Mouse (Mus musculus) heart, postnatal 0 days (tissue): ENCODE data around the gene Hydin. TPM values are rescaled to one million over a fixed set of nuclear protein-coding genes. Genes with fewer than 3 reads are reported as not detected.

Experiments used
- ATAC-seq: fragments of 200-750 bp; cut with Nextera tagmentation; 2 replicates; pipeline ENCODE4 v1.8.0; 2017; ENCODE audit warnings: low read depth, moderate number of reproducible peaks, moderate library complexity; ENCODE audit not compliant: insufficient read depth
- DNase-seq: peaks from one replicate; pipeline ENCODE4 v3.0.0-alpha.2; 2016; ENCODE audit warnings: low spot score
- H3K27ac ChIP-seq: fragments of 300-500 bp; sonication (generic); 2 replicates; pipeline ENCODE4 v1.5.1; 2014; ENCODE audit warnings: low read depth, mild to moderate bottlenecking
- H3K27me3 ChIP-seq: fragments of 300-500 bp; sonication (generic); 2 replicates; pipeline ENCODE4 v1.6.1; 2014; ENCODE audit warnings: low read length, mixed read lengths; ENCODE audit not compliant: control insufficient read depth, insufficient read depth
- H3K36me3 ChIP-seq: fragments of 300-500 bp; sonication (generic); replicated peaks from 2 replicates; pipeline ENCODE4 v1.6.1; 2014; ENCODE audit warnings: low read length, mixed read lengths; ENCODE audit not compliant: control insufficient read depth, insufficient read depth
- H3K4me1 ChIP-seq: fragments of 300-500 bp; sonication (generic); 2 replicates; pipeline ENCODE4 v1.6.1; 2014; ENCODE audit warnings: antibody characterized with exemption; ENCODE audit not compliant: control insufficient read depth, insufficient read depth
- H3K4me2 ChIP-seq: fragments of 300-500 bp; sonication (generic); 2 replicates; pipeline ENCODE4 v1.6.1; 2014; ENCODE audit warnings: low read depth, mild to moderate bottlenecking, low read length, moderate library complexity
- H3K4me3 ChIP-seq: fragments of 300-500 bp; sonication (generic); 2 replicates; pipeline ENCODE4 v1.5.1; 2014; ENCODE audit warnings: low read depth, low read length
- H3K9ac ChIP-seq: fragments of 300-500 bp; sonication (generic); replicated peaks from 2 replicates; pipeline ENCODE4 v1.6.1; 2014; ENCODE audit warnings: low read depth, low read length, mixed read lengths
- H3K9me3 ChIP-seq: fragments of 300-500 bp; sonication (generic); replicated peaks from 2 replicates; pipeline ENCODE4 v1.6.1; 2016; ENCODE audit warnings: low read length; ENCODE audit not compliant: control insufficient read depth
- CTCF ChIP-seq: IDR thresholded peaks from 2 replicates; pipeline ENCODE4 v1.5.1; 2016; ENCODE audit warnings: antibody characterized with exemption, control low read depth, low read depth
- EP300 ChIP-seq: IDR thresholded peaks from 2 replicates; pipeline ENCODE4 v1.6.1; 2016; ENCODE audit warnings: antibody characterized with exemption, low read depth
- WGBS: fragments of 180-500 bp; shearing (Covaris S2); extraction: QIAGEN DNeasy Blood & Tissue Kit; methylation state at CpG from one replicate; pipeline ENCODE4 v1.1.7; 2014; 5-methylcytosine and 5-hydroxymethylcytosine counted together
- polyA plus RNA-seq: library from polyadenylated mRNA; unstranded; fragments of >200 nt; fragmentation: Nextera tagmentation; extraction: Ambion mirVana; gene quantifications from 2 replicates; pipeline ENCODE4 v1.2.1, GENCODE M21; 2015
- total RNA-seq: library from RNA; depleted of rRNA; stranded (reverse); fragments of >200 nt; gene quantifications from 2 replicates; pipeline ENCODE4 v1.2.3, GENCODE M21; 2014; ENCODE audit warnings: low replicate concordance

The Hydin gene
- total and polyA plus RNA-seq, 2 experiments from 2014 or later: 0.03 to 0.04 TPM

DNA sequence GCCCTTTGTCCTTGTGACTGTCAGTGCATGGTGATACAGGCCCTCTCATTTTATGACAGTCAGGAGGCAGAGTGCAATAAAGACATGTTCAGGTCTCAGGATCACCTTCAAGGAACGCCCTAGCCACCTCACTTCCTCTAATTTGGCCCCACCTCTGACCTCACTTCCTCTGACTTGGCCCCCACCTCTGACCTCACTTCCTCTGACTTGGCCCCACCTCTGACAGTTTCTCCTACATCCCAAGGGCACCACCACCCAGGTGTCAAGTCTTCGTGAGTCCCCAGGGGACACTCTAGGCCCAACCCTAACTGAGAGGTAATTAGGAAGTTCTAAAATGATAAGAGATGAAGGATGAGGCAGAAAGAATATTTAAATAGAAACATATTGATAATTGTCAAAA lies 177.5 kb downstream of the Hydin start:
- no peaks in the 10 kb centered on the region for H3K27me3 ChIP-seq
- ATAC-seq (no peak), DNase-seq (no peak)
- no peak overlapping the region for H3K4me2 ChIP-seq
- H3K4me3 ChIP-seq: no peak overlapping the region
- TF ChIP-seq CTCF: no peak
- no peak for TF ChIP-seq EP300
- no peaks in the 10 kb centered on the region for H3K4me1 ChIP-seq
- no peaks in the 10 kb centered on the region for H3K36me3 ChIP-seq
- 64% methylated on average over 2 of the region's 2 CpGs for WGBS
- H3K27ac ChIP-seq: no peak overlapping the region
- H3K9me3 ChIP-seq: no peaks in the 10 kb centered on the region; the same call in 1 of the 2 replicates
- H3K9ac ChIP-seq: no peak overlapping the region

DNA sequence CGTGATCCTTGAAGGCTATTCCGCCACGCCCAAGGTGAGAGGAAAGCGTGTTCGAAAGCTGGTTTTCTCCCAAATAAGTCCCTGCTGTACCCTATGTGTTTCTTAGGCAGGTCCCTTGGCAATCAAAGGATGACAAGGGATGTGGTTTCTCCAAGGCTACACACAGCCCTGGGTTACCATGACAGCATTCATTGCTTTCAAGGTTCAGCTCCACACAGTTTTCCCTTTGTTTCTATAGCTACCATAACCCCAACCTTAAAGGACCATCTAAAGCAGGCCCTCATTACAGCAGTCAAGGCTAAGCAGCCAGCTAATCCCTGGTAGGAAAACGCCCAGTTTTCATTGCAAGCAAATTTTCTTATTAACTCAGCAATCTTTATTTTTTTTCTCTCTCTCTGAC lies 183.7 kb downstream of the Hydin start:
- DNase-seq: no peak
- no peak overlapping the region for H3K4me2 ChIP-seq
- no peak overlapping the region for H3K4me3 ChIP-seq
- 77% methylated on average over 6 of the region's 6 CpGs for WGBS
- H3K4me1 ChIP-seq: no peaks in the 10 kb centered on the region
- no peaks in the 10 kb centered on the region; the same call in 1 of the 2 replicates for H3K9me3 ChIP-seq
- no peak overlapping the region for H3K9ac ChIP-seq
- no peaks in the 10 kb centered on the region for H3K36me3 ChIP-seq
- ATAC-seq: no peak
- H3K27ac ChIP-seq: no peak overlapping the region
- TF ChIP-seq EP300: no peak
- no peaks in the 10 kb centered on the region for H3K27me3 ChIP-seq

DNA sequence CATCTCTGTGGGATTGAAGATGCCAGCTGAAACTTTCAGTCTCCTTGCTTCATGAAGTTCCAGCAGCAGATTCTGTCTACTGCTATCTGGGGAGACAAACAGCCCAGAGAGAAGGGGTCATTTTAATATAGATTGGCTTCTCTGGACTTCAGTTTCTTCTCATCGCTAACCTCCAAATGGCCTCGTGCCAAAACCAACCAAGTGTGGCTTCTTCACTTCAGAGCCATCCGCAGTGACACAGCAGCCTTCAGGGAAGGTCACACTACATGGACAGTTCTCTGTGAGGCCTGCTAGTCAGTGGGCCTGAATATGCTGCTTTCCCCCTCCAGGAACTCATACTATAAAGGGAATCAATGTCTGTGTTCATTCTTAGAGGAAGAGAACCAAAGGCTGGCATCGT lies 187.7 kb downstream of the Hydin start:
- no peak for ATAC-seq
- H3K27ac ChIP-seq: no peak overlapping the region
- H3K9me3 ChIP-seq: no peaks in the 10 kb centered on the region
- H3K4me3 ChIP-seq: no peak overlapping the region
- TF ChIP-seq EP300 (no peak), CTCF (no peak)
- H3K4me1 ChIP-seq: no peaks in the 10 kb centered on the region
- WGBS: 57% methylated on average over 4 of the region's 4 CpGs
- no peak overlapping the region for H3K9ac ChIP-seq
- no peaks in the 10 kb centered on the region for H3K36me3 ChIP-seq
- H3K4me2 ChIP-seq: no peak overlapping the region
- no peak for DNase-seq
- H3K27me3 ChIP-seq: no peaks in the 10 kb centered on the region

DNA sequence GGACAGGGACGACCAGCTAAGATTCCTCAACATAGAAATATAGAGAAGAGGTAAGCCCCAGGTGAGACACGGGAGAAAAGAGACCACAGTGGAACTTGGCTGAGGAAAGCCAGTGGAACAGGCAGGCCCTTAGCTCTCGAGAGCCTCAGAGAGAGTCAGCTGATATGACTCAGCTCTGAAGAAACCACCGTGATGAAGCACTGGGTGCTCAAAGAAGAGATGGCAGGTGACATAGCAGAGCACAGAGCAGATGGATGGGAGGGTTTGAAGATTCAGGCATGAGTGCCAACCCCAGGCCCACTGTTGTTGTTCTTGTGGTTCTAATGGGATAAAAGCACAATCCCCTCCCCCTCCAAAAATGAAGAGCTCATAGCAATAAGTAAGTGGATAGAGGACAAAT lies 190.6 kb downstream of the Hydin start:
- Histone ChIP-seq H3K4me3 (no peak overlapping the region), H3K27me3 (no peaks in the 10 kb centered on the region), H3K4me1 (no peaks in the 10 kb centered on the region), H3K36me3 (no peaks in the 10 kb centered on the region), H3K9ac (no peak overlapping the region), H3K9me3 (no peaks in the 10 kb centered on the region), H3K4me2 (no peak overlapping the region), H3K27ac (no peak overlapping the region)
- no peak for TF ChIP-seq EP300
- TF ChIP-seq CTCF: no peak
- ATAC-seq (no peak), DNase-seq (no peak)
- 64% methylated on average over 4 of the region's 4 CpGs for WGBS

DNA sequence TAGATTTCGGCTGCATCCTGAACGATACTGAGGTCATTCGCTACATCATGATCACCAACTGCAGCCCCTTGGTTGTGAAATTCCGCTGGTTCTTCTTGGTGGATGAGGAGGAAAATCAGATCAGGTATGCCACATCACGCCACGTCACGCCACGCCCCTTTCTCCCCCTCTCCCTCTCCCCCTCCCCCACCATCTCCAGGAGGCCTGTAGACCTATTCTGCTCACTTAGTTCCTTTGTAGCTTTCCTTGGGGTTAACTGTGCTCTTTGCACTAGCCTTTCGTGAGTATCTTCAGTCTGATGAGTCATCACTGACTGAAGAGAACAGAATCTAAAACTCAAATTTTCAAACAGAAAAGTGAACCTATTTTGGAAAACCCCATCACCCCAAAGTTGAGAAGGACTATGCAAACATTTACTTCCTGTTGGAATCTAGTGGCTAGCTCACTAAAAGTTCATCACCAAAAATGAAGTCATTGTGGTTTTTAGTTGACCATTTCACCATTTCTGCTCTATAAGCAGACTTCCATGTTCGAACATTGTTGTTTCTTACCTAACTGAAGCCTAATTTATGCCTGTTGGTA lies 195.9 kb downstream of the Hydin start:
- H3K4me2 ChIP-seq: no peak overlapping the region
- no peak overlapping the region for H3K27ac ChIP-seq
- no peak overlapping the region for H3K4me3 ChIP-seq
- no peak overlapping the region for H3K9ac ChIP-seq
- H3K9me3 ChIP-seq: no peaks in the 10 kb centered on the region
- TF ChIP-seq CTCF (no peak), EP300 (no peak)
- no peaks in the 10 kb centered on the region for H3K27me3 ChIP-seq
- WGBS: 77% methylated on average over 10 of the region's 10 CpGs
- H3K4me1 ChIP-seq: no peaks in the 10 kb centered on the region
- no peak for ATAC-seq
- DNase-seq: no peak
- no peaks in the 10 kb centered on the region for H3K36me3 ChIP-seq

DNA sequence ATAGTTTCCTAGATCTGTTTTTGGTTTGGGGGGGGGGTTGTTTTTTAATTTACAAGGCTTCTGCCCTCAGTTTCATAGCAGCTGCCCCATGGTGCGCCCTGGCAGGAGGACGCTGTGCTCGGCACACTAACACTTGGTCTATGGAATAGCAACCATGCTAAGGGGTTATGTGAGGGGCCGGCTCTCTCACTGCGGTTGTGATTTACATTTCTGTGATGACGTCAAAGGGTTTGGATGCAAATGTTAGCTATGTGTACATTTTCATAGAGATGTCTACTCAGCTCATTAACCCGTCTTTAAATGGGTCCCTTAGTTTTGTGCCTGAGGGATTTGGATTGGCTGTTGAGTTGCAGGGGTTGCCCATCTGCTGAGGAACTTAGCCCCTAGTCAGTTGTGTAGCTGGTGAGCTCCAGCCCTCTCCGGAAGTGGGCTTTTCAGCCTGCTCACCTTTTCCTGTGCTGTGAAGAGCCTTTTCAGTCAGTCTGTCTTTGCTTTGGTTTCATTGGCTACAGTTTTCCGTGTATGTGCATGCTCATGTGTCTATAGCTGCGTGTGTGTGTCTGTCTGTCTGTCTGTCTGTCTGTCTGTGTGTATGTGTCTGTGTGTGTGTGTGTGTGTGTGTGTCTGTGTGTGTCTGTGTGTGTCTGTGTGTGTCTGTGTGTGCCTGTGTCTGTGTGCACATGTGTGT lies 197.1 kb downstream of the Hydin start:
- Histone ChIP-seq H3K27ac (no peak overlapping the region), H3K4me3 (no peak overlapping the region), H3K9ac (no peak overlapping the region), H3K9me3 (no peaks in the 10 kb centered on the region), H3K4me2 (no peak overlapping the region), H3K27me3 (no peaks in the 10 kb centered on the region), H3K4me1 (no peaks in the 10 kb centered on the region), H3K36me3 (no peaks in the 10 kb centered on the region)
- WGBS: 82% methylated on average over 10 of the region's 10 CpGs
- no peak for TF ChIP-seq EP300
- TF ChIP-seq CTCF: no peak
- DNase-seq (no peak), ATAC-seq (no peak)
